Mouse (Mus musculus) gastrocnemius, postnatal 36 days (tissue): ENCODE measurements around the gene Mtg2. TPM values are rescaled to one million over a fixed set of nuclear protein-coding genes. Genes with fewer than 3 reads are reported as not detected.

ENCODE experiments used
- DNase-seq, 2 experiments: peaks; one replicate each; pipeline ENCODE4 v3.0.0; 2022
- intact Hi-C: fragments of 180-260 bp; cut with DNase I; formaldehyde crosslinking; loops from one replicate; pipeline ENCODE4 v1.15.1; 2025
- long read RNA-seq, 2 experiments: library from polyadenylated mRNA; stranded (forward); transcript quantifications; one replicate each; pipeline ENCODE4 v2.0.0; 2021
- total RNA-seq, 2 experiments: library from RNA; stranded (reverse); gene quantifications; 2 replicates each; pipeline ENCODE4 v1.2.3; 2021

The Mtg2 gene
- 10 to 100 TPM; 12.3 to 16.9 TPM for total RNA-seq
- long read RNA-seq, experiment 1, partial matches to known transcripts: 2 of 33 reads
- long read RNA-seq, experiment 1, other reads (novel, unspliced or antisense): 28 of 33 reads
- long read RNA-seq, experiment 2, partial matches to known transcripts: 6 of 40 reads
- long read RNA-seq, experiment 2, other reads (novel, unspliced or antisense): 33 of 40 reads

- DNase-seq: peak; percentile 94 to 95
- intact Hi-C loops: loop anchor here (5.0 kb wide), 1 partner anchor 42 kb away; no protein-coding TSS in a partner anchor
Observed at GRCm38 (mm10) chr2:180070481-180071453, at the start of gene Mtg2. TSS of gene Mtg2 (plus strand) at chr2:180070588.

DNA sequence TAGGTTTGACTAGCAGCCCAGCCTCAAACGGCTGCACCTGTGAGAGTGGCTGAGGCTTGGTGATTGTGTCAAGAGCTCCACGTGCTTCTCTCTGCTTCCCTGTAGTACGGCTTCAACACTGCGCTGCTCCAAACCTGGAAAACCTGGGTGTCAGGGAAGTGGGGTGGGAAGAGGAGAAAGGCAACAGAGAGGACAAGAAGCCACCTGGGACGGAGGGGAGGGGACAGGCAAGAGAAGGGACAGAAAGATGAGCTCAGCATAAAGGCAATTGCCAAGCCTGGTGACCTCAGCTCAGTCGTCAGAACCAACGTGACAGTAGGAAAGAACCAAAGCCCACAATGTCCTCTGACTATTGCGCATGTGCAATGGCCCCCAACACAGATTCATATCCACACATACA, 49.5 kb upstream of the Mtg2 start:
- no peak for DNase-seq
- intact Hi-C loops: no loop called here

GRCm38 (mm10) chr2:180022751-180023150, 47.6 kb upstream of the Mtg2 start:
- intact Hi-C loops: no loop called here

DNA sequence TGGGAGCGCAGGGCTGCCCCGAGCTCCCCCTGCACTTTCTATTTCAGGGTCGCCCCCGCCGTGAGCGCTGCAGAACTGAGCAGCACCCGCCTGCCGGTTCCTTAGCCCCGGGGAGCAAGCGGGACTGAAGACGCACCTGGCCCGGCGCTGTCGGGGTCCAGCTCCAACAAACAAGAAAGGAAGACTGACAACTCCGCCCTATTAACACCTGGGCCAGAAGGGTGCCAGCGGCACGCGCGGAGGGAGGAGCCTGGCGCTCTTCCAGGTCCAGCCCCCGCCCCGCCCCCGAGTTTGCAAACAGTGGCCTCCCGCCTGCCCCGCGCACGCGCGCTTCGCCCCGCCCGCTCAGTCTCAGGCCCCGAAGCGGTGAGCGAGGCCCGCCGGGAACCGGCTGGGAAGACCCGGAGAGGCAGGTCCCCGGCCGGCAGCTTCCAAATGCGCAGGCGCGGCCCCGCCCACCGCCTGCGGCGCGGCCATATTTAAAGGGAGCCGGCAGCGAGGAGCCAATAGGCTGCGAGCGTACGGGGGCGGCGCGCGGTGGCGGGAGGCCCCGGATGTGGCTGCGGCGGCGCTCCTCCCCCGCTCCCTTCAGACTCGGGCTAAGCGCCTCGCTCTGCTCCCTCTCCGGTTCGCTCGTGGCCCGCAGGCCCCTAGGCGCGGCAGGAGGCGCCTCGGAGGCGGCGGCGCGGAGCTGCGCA, 45.8 kb upstream of the Mtg2 start, which contains the start of gene Lsm14b:
Gene Lsm14b (plus strand): TSS at position 587 of the 698 bp plus-strand sequence.
- intact Hi-C loops: loop anchor here (2.0 kb wide), 1 partner anchor 48 kb away; the partner anchor contains the start of gene Taf4

More at GRCm38 (mm10) chr2:180022751-180023150, 47.6 kb upstream of the Mtg2 start:
- DNase-seq: no peak

GRCm38 (mm10) chr2:180025135-180025860, 45.1 kb upstream of the Mtg2 start:
- intact Hi-C loops: loop anchor here (2.0 kb wide), 1 partner anchor 48 kb away; the partner anchor contains the start of gene Taf4
- DNase-seq: peak in 1 of 2 experiments; percentile 23

More for the DNA sequence above, 45.8 kb upstream of the Mtg2 start, which contains the start of gene Lsm14b:
- DNase-seq: peak; percentile 98

DNA sequence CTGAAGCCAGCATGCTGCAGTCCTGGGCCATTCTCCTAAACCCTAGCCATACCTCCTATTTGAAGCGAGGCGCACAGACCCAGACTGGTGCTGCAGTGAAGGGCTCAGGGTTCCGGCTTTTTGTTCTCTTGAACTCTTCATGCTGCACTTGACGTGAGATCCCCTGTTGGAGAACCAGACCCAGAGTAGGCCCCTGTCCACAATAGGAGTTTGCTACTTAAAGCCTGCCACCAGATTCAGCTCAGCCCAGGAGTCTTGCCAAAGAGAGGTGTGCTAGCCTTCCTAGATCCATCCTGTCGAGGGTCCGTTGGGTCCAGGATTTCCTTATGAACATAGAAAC, 44.6 kb upstream of the Mtg2 start:
- intact Hi-C loops: loop anchor here (2.0 kb wide), 1 partner anchor 49 kb away; the partner anchor contains the start of gene Taf4
- DNase-seq: no peak

- intact Hi-C loops: no loop called here
- DNase-seq: no peak
Observed at GRCm38 (mm10) chr2:180027768-180028167, 42.6 kb upstream of the Mtg2 start.

- DNase-seq: no peak
- intact Hi-C loops: no loop called here
Observed at GRCm38 (mm10) chr2:180031270-180031669, 39.1 kb upstream of the Mtg2 start.

- intact Hi-C loops: no loop called here
- no peak for DNase-seq
Observed at GRCm38 (mm10) chr2:180032925-180033324, 37.5 kb upstream of the Mtg2 start.

DNA sequence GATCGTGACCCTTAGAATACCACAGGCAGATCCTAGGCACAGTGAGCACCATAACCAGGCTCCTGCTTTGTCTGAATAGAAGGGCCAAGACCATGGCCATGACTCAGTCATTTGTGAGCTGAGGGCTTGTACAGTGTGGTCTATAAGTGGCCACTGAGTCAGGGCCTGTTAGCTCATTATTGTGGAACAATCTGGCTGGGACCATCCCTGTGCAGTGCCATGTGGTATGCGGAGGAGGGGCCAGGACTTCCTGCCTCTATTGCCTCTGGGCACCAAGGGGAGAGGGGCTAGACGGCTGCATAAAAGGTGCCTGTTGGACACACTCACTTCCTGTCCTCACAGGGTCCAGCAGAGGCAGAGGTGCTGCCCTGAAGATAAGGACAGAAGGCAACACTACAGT, 36.4 kb upstream of the Mtg2 start:
- intact Hi-C loops: no loop called here
- DNase-seq: no peak

GRCm38 (mm10) chr2:180034753-180035152, 35.6 kb upstream of the Mtg2 start:
- intact Hi-C loops: no loop called here
- no peak for DNase-seq

DNA sequence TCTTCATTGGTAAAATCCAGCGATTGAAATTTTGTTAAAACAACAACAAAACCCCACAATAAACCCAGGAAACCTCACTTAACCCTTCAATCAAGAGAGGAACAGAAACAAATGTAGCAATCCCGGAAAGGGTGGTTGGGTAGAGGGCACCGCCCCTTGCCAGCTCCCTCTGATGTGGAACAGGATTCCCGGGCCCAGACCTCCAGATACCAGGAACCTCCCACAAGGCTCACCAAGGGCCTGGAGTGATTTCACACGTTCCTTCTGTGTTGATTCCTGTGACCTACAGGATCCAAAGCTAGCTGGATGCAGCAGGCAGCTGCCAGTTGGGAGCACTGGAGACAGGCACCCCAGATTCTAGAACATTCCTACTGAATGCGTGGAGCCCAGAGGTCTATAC, 30.0 kb upstream of the Mtg2 start:
- DNase-seq: no peak
- intact Hi-C loops: loop anchor here (5.0 kb wide), 1 partner anchor 63 kb away; the partner anchor contains the start of gene Taf4

DNA sequence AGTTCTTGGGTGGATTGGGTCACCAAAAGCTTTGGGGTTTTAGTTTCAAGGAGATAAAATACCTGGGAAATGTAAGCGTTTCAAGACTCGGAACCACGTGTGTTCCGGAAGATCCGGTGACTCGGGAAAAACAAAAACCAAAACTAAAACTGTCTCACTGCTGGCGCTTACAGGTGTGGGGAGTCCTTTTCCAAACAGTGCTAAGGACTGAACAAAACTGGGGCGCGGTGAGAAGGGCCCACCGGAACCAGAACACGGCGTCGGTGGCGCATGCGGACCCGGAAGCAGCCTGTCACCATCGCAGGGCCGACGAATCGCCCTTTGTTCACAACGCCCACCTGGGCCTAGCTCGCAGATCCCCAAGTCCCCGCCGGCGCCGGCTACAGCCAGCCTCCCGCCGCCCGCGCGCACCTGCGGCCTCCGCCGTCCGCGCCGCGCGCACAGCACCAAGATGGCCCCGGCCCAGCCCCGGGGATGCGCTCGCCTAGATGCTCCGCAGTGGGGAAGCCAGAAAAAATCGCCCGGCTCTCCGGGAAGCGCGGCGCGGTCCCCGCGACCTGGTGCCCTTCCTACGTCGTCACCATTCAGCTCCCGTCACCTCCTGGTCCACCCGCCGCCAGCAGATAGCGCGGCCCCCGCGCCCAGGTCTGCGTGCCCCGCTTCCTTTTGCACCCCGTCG, 28.7 kb upstream of the Mtg2 start:
- intact Hi-C loops: loop anchor here (5.0 kb wide), 1 partner anchor 64 kb away; the partner anchor contains the start of gene Taf4
- DNase-seq: peak in 1 of 2 experiments; percentile 27

- intact Hi-C loops: loop anchor here (5.0 kb wide), 1 partner anchor 65 kb away; the partner anchor contains the start of gene Taf4
- peak; percentile 83 to 86 for DNase-seq
Observed at GRCm38 (mm10) chr2:180042256-180042857, 28.0 kb upstream of the Mtg2 start, which contains the start of the genes Psma7 and Ss18l1. TSS of gene Psma7 (minus strand) at chr2:180042433. TSS of gene Ss18l1 (plus strand) at chr2:180042509.

DNA sequence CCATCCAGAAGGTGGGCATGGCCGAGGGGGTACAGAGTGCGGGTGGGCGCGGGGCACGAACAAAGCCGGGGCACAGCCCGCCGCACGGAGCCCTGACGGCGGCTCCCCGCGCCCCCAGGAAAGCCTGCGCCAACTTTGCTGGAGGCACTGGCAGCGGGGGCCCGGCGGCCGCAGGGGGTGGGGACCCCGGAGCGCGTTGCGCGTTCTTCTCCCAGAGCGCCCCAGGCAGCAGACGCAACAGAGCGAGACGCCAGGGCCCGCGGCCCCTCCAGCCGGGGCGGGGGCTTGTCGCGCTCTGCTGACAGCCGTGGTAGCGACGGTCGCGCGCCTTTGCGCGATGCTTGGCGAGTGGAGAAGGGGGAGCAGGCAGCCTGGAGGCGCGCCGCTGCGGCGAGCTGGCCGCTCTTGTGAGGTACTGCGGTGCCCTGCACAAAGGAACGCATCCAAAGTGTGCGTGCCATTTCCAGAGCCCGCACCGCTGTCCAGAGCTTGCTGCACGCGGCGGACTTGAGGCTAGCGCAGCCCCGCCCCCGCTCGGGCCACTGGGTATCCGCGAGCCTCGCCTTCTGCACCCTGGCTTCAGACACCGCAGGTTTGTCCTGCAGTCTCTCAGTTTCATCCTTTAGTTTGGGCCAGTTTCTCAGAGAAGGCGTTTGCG, 27.4 kb upstream of the Mtg2 start:
- intact Hi-C loops: loop anchor here (5.0 kb wide), 1 partner anchor 66 kb away; the partner anchor contains the start of gene Taf4
- peak; percentile 15 to 32 for DNase-seq

- intact Hi-C loops: no loop called here
- no peak for DNase-seq
Observed at GRCm38 (mm10) chr2:180045283-180045682, 25.1 kb upstream of the Mtg2 start.

- no peak for DNase-seq
- intact Hi-C loops: no loop called here
Observed at GRCm38 (mm10) chr2:180047580-180047979, 22.8 kb upstream of the Mtg2 start.
